Mouse (Mus musculus) thymus, postnatal 4 days (tissue): Measurements from ENCODE around the gene Fcrla.
A peak's percentile ranks its signal among the peaks of the same experiment; 100 is the strongest.

ENCODE experiments used
- DNase-seq: peaks from one replicate; pipeline ENCODE4 v3.0.0; 2021

Fcrla gene

GRCm38 (mm10) chr1:170884390-170884789 is 43.0 kb downstream of the Fcrla start:
- DNase-seq = no peak

- DNase-seq = no peak
Observed at GRCm38 (mm10) chr1:170882915-170883485, 44.4 kb downstream of the Fcrla start.

GRCm38 (mm10) chr1:170876906-170877305 is 50.5 kb downstream of the Fcrla start:
- no peak for DNase-seq

- DNase-seq = no peak
Observed at GRCm38 (mm10) chr1:170875676-170876075, 51.7 kb downstream of the Fcrla start.

- no peak for DNase-seq
Observed at GRCm38 (mm10) chr1:170871961-170872360, 55.4 kb downstream of the Fcrla start.

- no peak for DNase-seq
Observed at GRCm38 (mm10) chr1:170871402-170871801, 56.0 kb downstream of the Fcrla start.

GRCm38 (mm10) chr1:170868905-170869283 is 58.5 kb downstream of the Fcrla start:
- DNase-seq = no peak

- DNase-seq = peak; percentile 46
Observed at GRCm38 (mm10) chr1:170868107-170868904, 59.1 kb downstream of the Fcrla start.

GRCm38 (mm10) chr1:170867691-170868105 is 59.7 kb downstream of the Fcrla start, which contains the start of gene Atf6:
Atf6 (minus strand) TSS chr1:170867771.
- DNase-seq = peak; percentile 94
